Mouse (Mus musculus) bone marrow, adult 2 months (tissue): ENCODE data around the gene Dnaja3.

Experiments
- CTCF ChIP-seq: fragments of 200-500 bp; IDR thresholded peaks from 2 replicates; pipeline ENCODE4 v1.5.1; 2011; ENCODE audit warnings: low read length, control low read depth; ENCODE audit not compliant: control insufficient read depth, insufficient read depth
- POLR2A ChIP-seq: fragments of 200-500 bp; IDR thresholded peaks from 2 replicates; pipeline ENCODE4 v1.6.1; 2011; ENCODE audit warnings: low read depth, mild to moderate bottlenecking, control low read depth, low read length, borderline replicate concordance; ENCODE audit not compliant: control insufficient read depth

DNA sequence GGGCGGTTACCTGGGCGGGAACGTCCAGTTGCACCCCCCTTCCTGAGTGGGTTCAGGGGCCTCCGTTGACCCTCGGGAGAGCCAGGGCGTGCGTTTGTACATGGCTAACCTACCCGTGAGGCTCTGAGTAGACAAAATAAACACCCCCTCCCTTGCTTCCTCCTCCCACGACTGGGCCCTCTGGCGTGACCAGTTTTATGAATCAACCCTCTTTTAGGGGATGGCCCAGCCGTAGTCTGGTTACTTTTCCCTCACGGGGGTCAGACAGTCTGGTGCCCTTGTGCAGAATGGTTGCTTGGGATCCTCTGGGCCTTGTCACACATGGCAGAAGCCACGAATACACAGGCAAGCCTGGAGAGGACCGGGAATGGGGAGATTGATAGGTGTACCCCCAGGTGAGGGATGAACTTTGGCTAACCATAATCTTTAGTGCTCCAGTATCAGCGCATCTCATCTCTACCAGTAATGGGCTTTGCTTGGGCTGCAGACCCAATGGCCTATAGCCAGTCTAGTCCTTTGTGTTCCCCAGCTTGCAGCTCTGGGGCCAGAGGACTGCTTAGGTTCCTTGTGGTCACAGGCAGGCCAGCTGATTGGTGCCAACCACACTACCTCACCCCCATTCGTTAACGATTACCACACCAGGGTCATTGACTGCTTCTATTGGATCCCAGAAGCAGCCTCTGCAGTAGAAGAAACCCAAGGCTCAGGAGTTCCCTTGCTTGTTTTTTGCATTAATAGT lies 647 bp downstream of the Dnaja3 start:
- TF ChIP-seq CTCF, result no peak
- no peak for TF ChIP-seq POLR2A
